Mouse (Mus musculus) forebrain, embryonic 16.5 days (tissue): ENCODE results near the gene Slc25a20. TPM values are rescaled to one million over a fixed set of nuclear protein-coding genes. Genes with fewer than 3 reads are reported as not detected.
A peak's percentile ranks its signal among the peaks of the same experiment; 100 is the strongest.

Source experiments
- ATAC-seq: fragments of 200-750 bp; cut with Nextera tagmentation; 2 replicates; pipeline ENCODE4 v1.8.0; 2017; ENCODE audit warnings: mild to moderate bottlenecking, moderate library complexity
- H3K27ac ChIP-seq: fragments of 300-500 bp; sonication (generic); 2 replicates; pipeline ENCODE4 v1.5.1; 2014; ENCODE audit warnings: low read length, control low read depth
- H3K27me3 ChIP-seq: fragments of 300-500 bp; sonication (generic); replicated peaks from 2 replicates; pipeline ENCODE4 v1.6.1; 2014; ENCODE audit warnings: low read length; ENCODE audit not compliant: control insufficient read depth, insufficient read depth
- H3K36me3 ChIP-seq: fragments of 300-500 bp; sonication (generic); 2 replicates; pipeline ENCODE4 v1.6.1; 2014; ENCODE audit not compliant: control insufficient read depth, insufficient read depth
- H3K4me1 ChIP-seq: fragments of 300-500 bp; sonication (generic); replicated peaks from 2 replicates; pipeline ENCODE4 v1.6.1; 2014; ENCODE audit warnings: low read length; ENCODE audit not compliant: control insufficient read depth, insufficient read depth
- H3K4me2 ChIP-seq: fragments of 300-500 bp; sonication (generic); 2 replicates; pipeline ENCODE4 v1.6.1; 2014; ENCODE audit warnings: mild to moderate bottlenecking, low read length, control low read depth
- H3K4me3 ChIP-seq: fragments of 300-500 bp; sonication (generic); replicated peaks from 2 replicates; pipeline ENCODE4 v1.5.1; 2014; ENCODE audit warnings: mild to moderate bottlenecking, low read length, control low read depth
- H3K9ac ChIP-seq: fragments of 300-500 bp; sonication (generic); replicated peaks from 2 replicates; pipeline ENCODE4 v1.6.1; 2014; ENCODE audit warnings: low read depth, low read length, control low read depth
- H3K9me3 ChIP-seq: fragments of 300-500 bp; sonication (generic); 2 replicates; pipeline ENCODE4 v1.6.1; 2016; ENCODE audit warnings: low read length; ENCODE audit not compliant: control insufficient read depth
- WGBS: fragments of 180-500 bp; shearing (Covaris S2); extraction: QIAGEN DNeasy Blood & Tissue Kit; methylation state at CpG from one replicate; pipeline ENCODE4 v1.1.7; 2014; 5-methylcytosine and 5-hydroxymethylcytosine counted together
- polyA plus RNA-seq: library from polyadenylated mRNA; unstranded; fragments of >200 nt; fragmentation: Nextera tagmentation; extraction: Ambion mirVana; gene quantifications from 2 replicates; pipeline ENCODE4 v1.2.1, GENCODE M21; 2015

The Slc25a20 gene
- polyA plus RNA-seq: 46.3 and 47.8 TPM in 2 replicates

DNA sequence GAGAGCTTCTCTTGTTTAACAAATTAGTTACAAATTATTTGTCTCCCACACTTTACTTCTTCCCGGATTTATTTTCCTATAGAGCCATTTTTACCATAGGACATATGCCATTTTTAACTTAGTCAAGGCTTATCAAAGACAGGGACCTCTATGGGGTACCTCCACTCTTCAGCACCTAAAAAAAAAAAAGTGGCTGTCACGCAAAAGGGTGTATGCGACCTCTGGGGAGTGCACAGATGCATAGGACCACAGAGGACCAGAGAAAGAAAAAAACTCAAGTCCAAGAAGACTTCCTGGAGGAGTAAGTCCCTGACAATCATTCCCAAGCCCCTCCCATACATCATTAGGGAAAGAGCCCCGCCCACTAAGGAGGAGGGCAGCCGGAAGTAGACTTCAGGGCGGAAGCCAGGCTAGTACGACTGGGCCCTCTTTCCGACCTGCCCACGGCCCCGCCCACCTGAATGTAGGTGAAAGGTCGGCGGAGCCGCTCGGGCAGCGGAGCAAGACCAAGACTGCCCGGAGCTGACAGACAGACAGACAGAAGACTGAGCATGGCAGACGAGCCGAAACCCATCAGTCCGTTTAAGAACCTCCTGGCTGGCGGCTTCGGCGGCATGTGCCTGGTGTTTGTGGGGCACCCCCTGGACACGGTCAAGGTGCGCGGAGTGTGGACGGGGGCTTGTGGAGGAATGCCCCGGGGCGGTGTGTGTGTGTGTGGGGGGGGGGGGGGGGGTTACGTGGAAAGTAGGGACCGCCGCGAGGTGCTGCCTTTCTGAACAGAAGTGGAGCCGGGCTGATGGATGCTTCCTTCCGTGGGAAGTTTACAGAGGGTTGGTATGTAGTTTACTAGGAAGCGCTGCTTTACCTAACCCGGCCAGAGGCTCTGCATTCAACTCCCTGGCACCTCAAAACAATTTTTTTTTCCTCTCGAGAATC, at the start of gene Slc25a20:
Slc25a20 (plus strand) TSS at position 412 of the 936 bp plus-strand sequence.
- peak; percentile 83 for ATAC-seq
- Histone ChIP-seq H3K4me1 (peaks cover 8% of the 10 kb centered on the region; the same call in 1 of the 2 replicates), H3K9me3 (no peaks in the 10 kb centered on the region), H3K36me3 (no peaks in the 10 kb centered on the region), H3K27ac (no peak within 1 kb of the TSS), H3K4me3 (peak within 1 kb of the TSS; percentile 71), H3K27me3 (no peaks in the 10 kb centered on the region), H3K9ac (peak within 1 kb of the TSS; percentile 63), H3K4me2 (peak within 1 kb of the TSS; percentile 67)
- 2% methylated on average over 37 of the region's 37 CpGs for WGBS

DNA sequence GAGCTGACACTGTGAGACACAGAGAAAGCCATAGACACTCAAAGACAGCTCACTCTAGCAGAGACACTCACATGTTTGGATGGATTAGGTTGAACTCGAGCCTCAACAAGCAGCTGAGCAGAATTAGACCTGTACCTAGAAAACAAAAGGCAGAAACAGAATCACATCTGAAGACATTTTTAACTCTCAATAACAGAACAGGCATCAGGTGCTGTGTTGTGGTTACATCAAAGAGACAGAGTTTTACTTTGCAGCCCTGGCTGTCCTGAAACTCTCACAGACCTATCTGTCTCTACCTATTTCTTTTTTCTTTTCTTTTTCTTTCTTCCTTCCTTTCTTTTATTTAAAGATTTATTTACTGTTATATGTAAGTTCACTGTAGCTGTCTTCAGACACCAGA, 44.6 kb upstream of the Slc25a20 start:
- Histone ChIP-seq H3K9me3 (no peaks in the 10 kb centered on the region), H3K27me3 (no peaks in the 10 kb centered on the region), H3K4me3 (no peak overlapping the region), H3K4me1 (no peaks in the 10 kb centered on the region), H3K36me3 (peaks cover 9% of the 10 kb centered on the region; the same call in 1 of the 2 replicates), H3K4me2 (no peak overlapping the region), H3K9ac (no peak overlapping the region), H3K27ac (no peak overlapping the region)
- 90% methylated on average over 1 of the region's 1 CpGs for WGBS
- ATAC-seq: no peak

DNA sequence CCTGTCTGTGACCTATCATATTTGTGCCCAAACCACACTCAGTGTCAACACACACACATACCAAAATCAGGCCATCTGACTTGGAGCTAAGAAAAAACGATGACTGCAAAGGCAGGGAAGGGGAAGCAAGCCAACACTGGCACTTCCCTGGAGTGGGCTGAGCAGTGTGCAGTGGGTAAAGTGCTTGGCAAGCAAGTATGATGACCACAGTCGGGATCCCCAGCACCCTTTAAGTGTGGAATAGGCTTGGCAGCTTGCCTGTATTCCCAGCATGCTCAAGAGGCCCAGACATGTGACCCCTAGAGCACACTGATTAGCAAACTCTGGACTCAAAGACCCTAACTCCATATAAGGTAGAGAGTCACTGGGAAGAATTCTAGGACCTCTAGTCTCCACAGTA, 35.4 kb upstream of the Slc25a20 start:
- no peak overlapping the region for H3K27ac ChIP-seq
- ATAC-seq: no peak
- 73% methylated on average over 2 of the region's 2 CpGs for WGBS
- H3K4me1 ChIP-seq: no peaks in the 10 kb centered on the region
- H3K9me3 ChIP-seq: no peaks in the 10 kb centered on the region
- H3K36me3 ChIP-seq: no peaks in the 10 kb centered on the region; the same call in 1 of the 2 replicates
- no peak overlapping the region for H3K9ac ChIP-seq
- H3K4me3 ChIP-seq: no peak overlapping the region
- H3K4me2 ChIP-seq: no peak overlapping the region
- no peaks in the 10 kb centered on the region for H3K27me3 ChIP-seq

- Histone ChIP-seq H3K4me1 (no peaks in the 10 kb centered on the region), H3K4me2 (no peak overlapping the region), H3K4me3 (no peak overlapping the region), H3K9ac (no peak overlapping the region), H3K9me3 (no peaks in the 10 kb centered on the region), H3K27me3 (no peaks in the 10 kb centered on the region), H3K36me3 (no peaks in the 10 kb centered on the region; the same call in 1 of the 2 replicates), H3K27ac (no peak overlapping the region)
- WGBS: 86% methylated on average over 4 of the region's 4 CpGs
- no peak for ATAC-seq
Observed at GRCm38 (mm10) chr9:108628141-108628540, 33.7 kb upstream of the Slc25a20 start.

- Histone ChIP-seq H3K36me3 (no peaks in the 10 kb centered on the region), H3K4me2 (no peak overlapping the region), H3K4me1 (no peaks in the 10 kb centered on the region), H3K4me3 (no peak overlapping the region), H3K27ac (no peak overlapping the region), H3K9me3 (no peaks in the 10 kb centered on the region), H3K27me3 (no peaks in the 10 kb centered on the region), H3K9ac (no peak overlapping the region)
- WGBS: 93% methylated on average over 1 of the region's 1 CpGs
- ATAC-seq: no peak
Observed at GRCm38 (mm10) chr9:108630683-108631082, 31.2 kb upstream of the Slc25a20 start.

DNA sequence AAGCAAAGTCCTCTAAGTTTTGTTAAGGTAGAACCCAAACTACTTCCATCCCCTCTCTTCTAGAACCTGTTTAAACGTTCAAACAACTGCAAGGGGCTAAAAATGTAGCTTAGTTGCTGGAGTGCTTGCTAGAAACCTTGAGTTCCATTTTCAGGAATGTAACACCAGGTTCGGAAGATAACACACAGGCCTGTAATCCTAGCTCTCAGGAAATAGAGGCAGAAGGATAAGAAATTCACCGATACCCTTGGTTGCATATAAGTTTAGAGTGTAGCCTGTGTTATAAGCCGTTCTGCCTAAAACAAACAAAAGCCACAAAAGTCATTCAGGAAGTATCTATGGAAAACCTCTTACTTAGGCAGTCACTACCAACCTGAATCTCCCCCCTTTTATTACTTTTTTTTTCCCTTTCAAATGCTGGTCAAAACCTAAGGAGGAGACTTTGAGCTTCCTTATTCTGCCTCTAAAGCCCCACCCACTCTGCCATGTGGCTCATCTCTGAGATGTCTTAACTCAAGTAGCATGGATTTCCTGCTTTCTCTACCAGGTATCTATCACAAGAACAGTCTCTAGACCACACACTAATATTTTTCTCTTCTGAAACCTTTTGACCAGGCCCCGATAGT, 30.1 kb upstream of the Slc25a20 start:
- no peak for ATAC-seq
- 95% methylated on average over 5 of the region's 5 CpGs for WGBS

GRCm38 (mm10) chr9:108632375-108632774, 29.5 kb upstream of the Slc25a20 start:
- no peaks in the 10 kb centered on the region for H3K27me3 ChIP-seq
- no peak overlapping the region for H3K4me3 ChIP-seq
- no peaks in the 10 kb centered on the region for H3K4me1 ChIP-seq
- H3K27ac ChIP-seq: no peak overlapping the region
- H3K4me2 ChIP-seq: no peak overlapping the region
- ATAC-seq: no peak
- no peaks in the 10 kb centered on the region for H3K36me3 ChIP-seq
- 82% methylated on average over 5 of the region's 5 CpGs for WGBS
- H3K9me3 ChIP-seq: no peaks in the 10 kb centered on the region
- no peak overlapping the region for H3K9ac ChIP-seq

More for the DNA sequence above, 30.1 kb upstream of the Slc25a20 start:
- Histone ChIP-seq H3K27ac (no peak overlapping the region), H3K27me3 (no peaks in the 10 kb centered on the region), H3K36me3 (no peaks in the 10 kb centered on the region), H3K9ac (no peak overlapping the region), H3K9me3 (no peaks in the 10 kb centered on the region), H3K4me2 (no peak overlapping the region), H3K4me3 (no peak overlapping the region), H3K4me1 (no peaks in the 10 kb centered on the region)

- Histone ChIP-seq H3K27me3 (no peaks in the 10 kb centered on the region), H3K9me3 (no peaks in the 10 kb centered on the region), H3K4me3 (no peak overlapping the region), H3K4me2 (no peak overlapping the region), H3K27ac (no peak overlapping the region), H3K36me3 (no peaks in the 10 kb centered on the region), H3K4me1 (no peaks in the 10 kb centered on the region), H3K9ac (no peak overlapping the region)
- ATAC-seq: no peak
- WGBS: 76% methylated on average over 2 of the region's 2 CpGs
Observed at GRCm38 (mm10) chr9:108633846-108634245, 28.0 kb upstream of the Slc25a20 start.

DNA sequence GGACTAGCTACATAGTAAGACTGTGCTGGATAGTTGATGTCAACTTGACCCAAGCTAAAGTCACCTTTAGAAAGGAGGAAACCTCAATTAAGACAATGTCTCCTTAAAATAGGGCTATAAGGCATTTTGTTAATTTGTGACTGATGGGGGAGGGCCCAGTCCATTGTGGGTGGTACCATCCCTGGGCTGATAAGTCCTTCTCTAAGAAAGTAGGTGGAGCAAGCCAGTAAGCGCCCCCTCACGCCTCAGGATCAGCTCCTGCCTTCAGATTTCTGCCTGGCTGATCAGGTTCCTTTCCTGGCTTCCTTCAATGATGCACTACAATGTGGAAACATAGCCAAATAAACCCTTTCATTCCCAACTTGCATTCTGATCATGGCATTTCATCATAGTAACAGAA, 26.5 kb upstream of the Slc25a20 start:
- Histone ChIP-seq H3K27ac (no peak overlapping the region), H3K27me3 (no peaks in the 10 kb centered on the region), H3K9me3 (no peaks in the 10 kb centered on the region), H3K4me1 (no peaks in the 10 kb centered on the region), H3K4me2 (no peak overlapping the region), H3K36me3 (no peaks in the 10 kb centered on the region), H3K9ac (no peak overlapping the region), H3K4me3 (no peak overlapping the region)
- no peak for ATAC-seq
- WGBS: 84% methylated on average over 2 of the region's 2 CpGs
